Mouse (Mus musculus) hindbrain, embryonic 11.5 days (tissue): Measurements from ENCODE around the gene Cx3cr1. TPM values are rescaled to one million over a fixed set of nuclear protein-coding genes. Genes with fewer than 3 reads are reported as not detected.

ENCODE experiments used
- ATAC-seq: fragments of 200-750 bp; cut with Nextera tagmentation; 2 replicates; pipeline ENCODE4 v1.8.0; 2017; ENCODE audit warnings: mild to moderate bottlenecking, moderate TSS enrichment, moderate library complexity; ENCODE audit not compliant: low FRiP score
- DNase-seq: peaks from one replicate; pipeline ENCODE4 v3.0.0-alpha.2; 2015; ENCODE audit warnings: low spot score
- H3K27ac ChIP-seq: fragments of 300-500 bp; sonication (generic); 2 replicates; pipeline ENCODE4 v1.5.1; 2014; ENCODE audit warnings: mild to moderate bottlenecking, low read depth, low read length
- H3K27me3 ChIP-seq: fragments of 300-500 bp; sonication (generic); 2 replicates; pipeline ENCODE4 v1.6.1; 2014; ENCODE audit warnings: mild to moderate bottlenecking, low read length, moderate library complexity, mixed read lengths; ENCODE audit not compliant: control insufficient read depth, insufficient read depth
- H3K36me3 ChIP-seq: fragments of 300-500 bp; sonication (generic); 2 replicates; pipeline ENCODE4 v1.6.1; 2014; ENCODE audit warnings: mild to moderate bottlenecking, low read length, moderate library complexity, mixed read lengths; ENCODE audit not compliant: control insufficient read depth, insufficient read depth
- H3K4me1 ChIP-seq: fragments of 300-500 bp; sonication (generic); replicated peaks from 2 replicates; pipeline ENCODE4 v1.6.1; 2014; ENCODE audit warnings: low read length, mixed read lengths; ENCODE audit not compliant: control insufficient read depth, insufficient read depth
- H3K4me2 ChIP-seq: fragments of 300-500 bp; sonication (generic); replicated peaks from 2 replicates; pipeline ENCODE4 v1.6.1; 2014; ENCODE audit warnings: mild to moderate bottlenecking, low read depth, low read length
- H3K4me3 ChIP-seq: fragments of 300-500 bp; sonication (generic); 2 replicates; pipeline ENCODE4 v1.5.1; 2014; ENCODE audit warnings: low read depth, low read length
- H3K9ac ChIP-seq: fragments of 300-500 bp; sonication (generic); 2 replicates; pipeline ENCODE4 v1.6.1; 2014; ENCODE audit warnings: low read depth, low read length
- H3K9me3 ChIP-seq: fragments of 300-500 bp; sonication (generic); 2 replicates; pipeline ENCODE4 v1.6.1; 2016; ENCODE audit warnings: low read length; ENCODE audit not compliant: control insufficient read depth
- WGBS: fragments of 180-500 bp; shearing (Covaris S2); extraction: QIAGEN DNeasy Blood & Tissue Kit; methylation state at CpG from one replicate; pipeline ENCODE4 v1.1.7; 2014; 5-methylcytosine and 5-hydroxymethylcytosine counted together
- polyA plus RNA-seq: library from polyadenylated mRNA; unstranded; fragments of >200 nt; fragmentation: Nextera tagmentation; extraction: Ambion mirVana; gene quantifications from 2 replicates; pipeline ENCODE4 v1.2.1, GENCODE M21; 2014

The Cx3cr1 gene
- 4.3 and 7.2 TPM in 2 replicates for polyA plus RNA-seq

GRCm38 (mm10) chr9:120069779-120070178, at the start of gene Cx3cr1:
TSS of gene Cx3cr1 (minus strand) at chr9:120069879.
- ATAC-seq, result no peak
- Histone ChIP-seq H3K27me3 (no peaks in the 10 kb centered on the region), H3K4me1 (no peaks in the 10 kb centered on the region), H3K27ac (no peak within 1 kb of the TSS), H3K4me3 (no peak within 1 kb of the TSS), H3K9me3 (no peaks in the 10 kb centered on the region), H3K4me2 (no peak within 1 kb of the TSS), H3K9ac (no peak within 1 kb of the TSS), H3K36me3 (no peaks in the 10 kb centered on the region)
- no peak for DNase-seq
- 85% methylated on average over 11 of the region's 11 CpGs for WGBS

GRCm38 (mm10) chr9:120118212-120118611, 48.5 kb upstream of the Cx3cr1 start:
- WGBS, result 92% methylated on average over 4 of the region's 4 CpGs
- 0 out of 2 replicates have a peak, but pooled peaks cover 7% of the 10 kb centered on the region for H3K36me3 ChIP-seq
- no peak overlapping the region for H3K9ac ChIP-seq
- no peak overlapping the region for H3K27ac ChIP-seq
- no peaks in the 10 kb centered on the region for H3K9me3 ChIP-seq
- no peak overlapping the region for H3K4me3 ChIP-seq
- ATAC-seq, result no peak
- no peaks in the 10 kb centered on the region for H3K4me1 ChIP-seq
- DNase-seq, result no peak
- H3K27me3 ChIP-seq, result no peaks in the 10 kb centered on the region
- H3K4me2 ChIP-seq, result no peak overlapping the region

GRCm38 (mm10) chr9:120116184-120116624, 46.5 kb upstream of the Cx3cr1 start:
- no peak overlapping the region for H3K9ac ChIP-seq
- DNase-seq, result no peak
- H3K4me1 ChIP-seq, result 0 out of 2 replicates have a peak, but pooled peaks cover under 1% of the 10 kb centered on the region
- 0 out of 2 replicates have a peak, but pooled peaks cover 7% of the 10 kb centered on the region for H3K36me3 ChIP-seq
- no peak for ATAC-seq
- 95% methylated on average over 8 of the region's 8 CpGs for WGBS
- no peaks in the 10 kb centered on the region for H3K9me3 ChIP-seq
- no peaks in the 10 kb centered on the region for H3K27me3 ChIP-seq
- no peak overlapping the region for H3K27ac ChIP-seq
- H3K4me2 ChIP-seq, result no peak overlapping the region
- H3K4me3 ChIP-seq, result no peak overlapping the region

- H3K4me3 ChIP-seq, result no peak overlapping the region
- 0 out of 2 replicates have a peak, but pooled peaks cover 2% of the 10 kb centered on the region for H3K4me1 ChIP-seq
- H3K36me3 ChIP-seq, result 0 out of 2 replicates have a peak, but pooled peaks cover 7% of the 10 kb centered on the region
- H3K9ac ChIP-seq, result no peak overlapping the region
- H3K4me2 ChIP-seq, result no peak overlapping the region
- H3K27ac ChIP-seq, result no peak overlapping the region
- no peaks in the 10 kb centered on the region for H3K9me3 ChIP-seq
- ATAC-seq, result no peak
- WGBS, result 79% methylated on average over 5 of the region's 5 CpGs
- DNase-seq, result no peak
- no peaks in the 10 kb centered on the region for H3K27me3 ChIP-seq
Observed at GRCm38 (mm10) chr9:120115580-120115979, 45.9 kb upstream of the Cx3cr1 start.

- 0 out of 2 replicates have a peak, but pooled peaks cover 2% of the 10 kb centered on the region for H3K4me1 ChIP-seq
- H3K27ac ChIP-seq, result no peak overlapping the region
- H3K9me3 ChIP-seq, result no peaks in the 10 kb centered on the region
- no peak overlapping the region for H3K4me3 ChIP-seq
- 0 out of 2 replicates have a peak, but pooled peaks cover 7% of the 10 kb centered on the region for H3K36me3 ChIP-seq
- no peak overlapping the region for H3K4me2 ChIP-seq
- ATAC-seq (no peak), DNase-seq (no peak)
- H3K27me3 ChIP-seq, result no peaks in the 10 kb centered on the region
- WGBS, result 91% methylated on average over 2 of the region's 2 CpGs
- H3K9ac ChIP-seq, result no peak overlapping the region
Observed at GRCm38 (mm10) chr9:120114789-120115151, 45.1 kb upstream of the Cx3cr1 start.

GRCm38 (mm10) chr9:120114051-120114788, 44.5 kb upstream of the Cx3cr1 start:
- no peak overlapping the region for H3K4me2 ChIP-seq

GRCm38 (mm10) chr9:120113456-120113855, 43.8 kb upstream of the Cx3cr1 start:
- Histone ChIP-seq H3K36me3 (0 out of 2 replicates have a peak, but pooled peaks cover 6% of the 10 kb centered on the region), H3K27ac (no peak overlapping the region), H3K4me1 (0 out of 2 replicates have a peak, but pooled peaks cover 2% of the 10 kb centered on the region), H3K9me3 (no peaks in the 10 kb centered on the region), H3K27me3 (no peaks in the 10 kb centered on the region), H3K4me3 (no peak overlapping the region), H3K4me2 (no peak overlapping the region), H3K9ac (no peak overlapping the region)
- 97% methylated on average over 7 of the region's 7 CpGs for WGBS
- no peak for ATAC-seq
- DNase-seq, result no peak

More at GRCm38 (mm10) chr9:120114051-120114788, 44.5 kb upstream of the Cx3cr1 start:
- 94% methylated on average over 17 of the region's 17 CpGs for WGBS
- 0 out of 2 replicates have a peak, but pooled peaks cover 7% of the 10 kb centered on the region for H3K36me3 ChIP-seq
- no peak overlapping the region for H3K4me3 ChIP-seq
- H3K9ac ChIP-seq, result no peak overlapping the region
- no peak for DNase-seq
- H3K27me3 ChIP-seq, result no peaks in the 10 kb centered on the region
- H3K9me3 ChIP-seq, result no peaks in the 10 kb centered on the region
- 0 out of 2 replicates have a peak, but pooled peaks cover 2% of the 10 kb centered on the region for H3K4me1 ChIP-seq
- no peak overlapping the region for H3K27ac ChIP-seq
- no peak for ATAC-seq

- no peak overlapping the region for H3K4me3 ChIP-seq
- H3K36me3 ChIP-seq, result no peaks in the 10 kb centered on the region
- no peak overlapping the region for H3K9ac ChIP-seq
- 0 out of 2 replicates have a peak, but pooled peaks cover 2% of the 10 kb centered on the region for H3K4me1 ChIP-seq
- no peaks in the 10 kb centered on the region for H3K27me3 ChIP-seq
- 92% methylated on average over 6 of the region's 6 CpGs for WGBS
- H3K9me3 ChIP-seq, result no peaks in the 10 kb centered on the region
- ATAC-seq (no peak), DNase-seq (no peak)
- H3K4me2 ChIP-seq, result no peak overlapping the region
- H3K27ac ChIP-seq, result no peak overlapping the region
Observed at GRCm38 (mm10) chr9:120112472-120112871, 42.8 kb upstream of the Cx3cr1 start.
